Mouse (Mus musculus) thymus, postnatal 14 days (tissue): ENCODE measurements around the gene Rufy4.

ENCODE experiments used
- DNase-seq: peaks from one replicate; pipeline ENCODE4 v3.0.0; 2021

Rufy4 gene

DNA sequence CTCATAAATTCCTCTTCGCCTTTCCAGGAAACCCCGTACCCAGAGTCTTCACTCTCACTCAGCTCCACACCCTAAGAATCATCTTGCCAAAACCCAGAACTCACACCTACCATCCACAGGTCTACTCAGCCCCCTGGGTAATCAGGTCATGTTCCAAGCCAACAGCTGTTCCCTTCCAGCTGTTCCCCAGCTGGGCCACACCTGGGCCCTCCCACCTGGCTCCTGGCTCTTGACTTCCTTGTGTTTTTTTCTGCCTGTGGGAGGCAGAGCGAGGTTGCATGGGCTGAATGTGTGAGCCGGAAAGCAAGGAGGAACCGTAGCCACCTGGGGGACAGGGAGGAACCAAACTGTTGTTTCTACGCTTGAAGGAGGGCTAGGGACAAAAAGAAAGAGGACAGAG lies 19.1 kb upstream of the Rufy4 start:
- no peak for DNase-seq

DNA sequence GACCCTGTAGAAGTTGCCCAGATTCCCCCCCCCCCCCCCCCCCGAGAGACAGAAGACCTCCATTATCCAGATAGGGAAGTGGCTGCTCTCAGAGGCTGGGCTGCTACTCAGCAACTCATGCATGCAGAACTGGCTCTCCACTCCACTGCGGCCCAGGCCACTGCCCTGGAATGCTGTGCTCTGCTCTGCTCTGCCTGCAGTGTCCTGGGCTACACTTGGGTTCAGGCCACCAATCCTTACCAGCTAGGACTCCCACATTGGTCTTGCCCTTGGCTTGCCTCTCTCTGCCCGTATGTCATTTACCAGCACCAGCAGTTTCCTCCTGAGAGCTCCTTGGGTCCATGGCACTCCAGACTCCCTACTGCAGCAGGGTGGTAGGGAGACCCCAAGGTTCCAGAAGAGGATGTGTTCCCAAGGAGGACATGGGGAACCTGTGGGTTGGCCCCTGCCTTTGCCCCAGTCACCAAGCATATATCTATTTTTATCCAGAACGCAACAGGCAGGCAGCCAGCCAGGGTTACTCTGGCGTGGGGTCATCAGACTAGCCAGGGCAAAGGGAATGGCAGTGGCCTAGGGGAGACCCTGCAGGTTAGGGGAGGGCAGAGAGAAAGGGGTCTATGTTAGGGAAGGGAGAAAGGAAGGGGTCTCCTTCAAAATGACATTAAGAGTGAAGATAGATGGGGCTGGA lies 17.3 kb upstream of the Rufy4 start:
- no peak for DNase-seq

DNA sequence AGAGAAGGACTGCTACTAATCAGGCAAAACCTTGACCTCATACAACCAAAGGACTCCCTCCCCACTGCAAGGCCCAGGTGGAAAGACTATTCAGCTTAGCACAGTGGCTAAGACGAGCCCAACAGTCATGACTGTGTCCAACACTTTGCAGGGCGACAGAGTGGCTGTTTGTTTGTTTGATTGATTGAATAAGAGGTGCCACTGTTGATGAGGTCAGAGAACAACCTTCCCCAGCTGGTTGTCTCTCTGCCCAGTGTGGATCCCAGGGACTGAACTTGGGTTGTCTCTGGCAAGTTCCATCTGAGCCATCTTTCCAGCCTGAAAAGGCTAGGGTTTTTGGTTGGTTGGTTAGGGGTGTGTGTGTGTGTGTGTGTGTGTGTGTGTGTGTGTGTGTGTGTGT lies 15.7 kb upstream of the Rufy4 start:
- no peak for DNase-seq

DNA sequence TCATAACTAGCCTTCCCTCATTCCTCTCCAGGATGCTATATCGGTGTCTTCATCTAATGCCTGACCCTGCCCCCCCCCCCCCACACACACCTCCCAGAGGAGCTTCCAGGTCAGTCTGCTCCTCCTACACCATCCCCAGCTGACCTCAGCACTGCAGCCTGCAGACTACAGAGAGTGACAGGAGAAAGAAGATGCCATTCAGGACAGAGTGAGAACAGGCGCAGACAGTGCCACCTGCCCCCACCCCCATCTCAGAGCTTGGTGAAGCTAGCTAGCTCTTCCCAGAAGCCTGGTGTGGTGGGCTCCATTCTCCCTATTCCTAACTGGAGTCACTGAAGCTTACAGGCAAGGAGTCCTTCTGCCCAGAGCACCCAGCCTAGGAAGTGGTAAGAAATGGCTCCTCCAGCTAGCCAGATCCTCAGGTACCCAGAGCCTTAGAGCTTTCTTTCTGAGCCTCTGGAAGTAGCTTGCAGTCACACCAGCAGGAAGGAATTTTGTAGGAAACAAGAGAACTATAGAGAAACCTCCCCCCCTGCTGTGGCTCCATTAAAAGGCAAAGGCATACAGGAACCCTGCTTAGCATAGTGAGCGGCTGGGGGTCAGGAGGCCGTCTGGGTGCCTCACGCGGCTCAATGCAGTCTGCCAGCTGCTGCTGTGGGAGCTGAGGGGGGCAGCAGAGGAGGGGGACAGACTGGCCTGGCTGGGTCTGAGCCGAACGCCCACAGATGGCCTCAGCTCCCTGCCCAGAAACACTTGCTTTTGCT lies 14.2 kb upstream of the Rufy4 start:
- DNase-seq: no peak

DNA sequence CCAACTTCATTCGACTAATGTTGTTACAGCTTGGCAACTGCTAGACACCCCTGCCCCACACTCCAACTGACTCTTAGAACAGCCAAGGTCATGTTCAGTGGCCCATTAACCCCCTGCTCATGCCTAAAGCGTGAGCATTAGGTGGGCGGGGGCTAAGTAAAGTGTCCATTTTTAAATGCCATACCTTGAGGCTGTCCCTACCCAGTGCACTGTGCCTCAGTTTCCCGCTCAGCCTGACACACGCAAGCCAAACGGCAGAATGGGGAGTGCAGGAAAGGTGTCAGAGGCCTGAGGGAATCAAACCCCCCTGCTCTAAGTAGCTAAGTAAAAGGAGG lies 13.7 kb upstream of the Rufy4 start:
- no peak for DNase-seq

DNA sequence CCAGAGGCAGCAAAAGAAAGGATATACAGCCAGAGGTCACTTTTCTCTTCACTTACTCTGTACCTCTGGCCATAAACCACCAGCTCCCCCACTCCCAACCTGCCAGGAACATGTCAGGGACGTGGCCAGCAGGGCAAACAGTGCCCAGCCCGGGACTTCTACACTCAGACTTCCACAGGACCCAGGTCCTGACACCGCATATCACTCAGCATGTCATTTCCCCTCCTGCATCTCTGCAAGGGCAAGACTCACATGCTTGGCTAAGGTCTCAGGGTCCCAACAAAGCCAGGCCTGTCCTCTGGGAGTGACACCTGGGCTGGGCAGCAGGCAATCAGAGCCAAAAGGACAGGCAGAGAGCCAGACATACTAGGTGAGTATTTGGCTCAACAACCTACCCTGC lies 12.3 kb upstream of the Rufy4 start:
- no peak for DNase-seq

DNA sequence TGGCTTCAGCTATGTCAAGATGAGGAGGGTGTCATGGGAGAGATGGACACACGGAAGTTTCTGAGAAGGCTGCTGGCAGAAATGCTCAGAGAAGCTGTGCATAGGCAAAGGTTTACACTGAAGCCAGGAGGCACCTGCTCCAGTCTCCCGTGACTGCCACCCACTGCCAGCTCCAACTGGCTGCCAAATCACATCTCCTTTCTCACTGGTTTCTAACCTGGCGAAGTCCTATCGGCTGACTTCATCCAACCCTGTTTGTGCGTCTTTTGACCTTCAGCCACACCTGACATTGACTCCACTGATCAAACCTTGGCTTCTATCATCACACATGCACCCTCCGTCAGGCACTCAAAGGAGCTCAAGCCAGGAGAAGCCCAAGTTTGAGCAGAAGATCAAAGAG lies 7.5 kb upstream of the Rufy4 start:
- no peak for DNase-seq

DNA sequence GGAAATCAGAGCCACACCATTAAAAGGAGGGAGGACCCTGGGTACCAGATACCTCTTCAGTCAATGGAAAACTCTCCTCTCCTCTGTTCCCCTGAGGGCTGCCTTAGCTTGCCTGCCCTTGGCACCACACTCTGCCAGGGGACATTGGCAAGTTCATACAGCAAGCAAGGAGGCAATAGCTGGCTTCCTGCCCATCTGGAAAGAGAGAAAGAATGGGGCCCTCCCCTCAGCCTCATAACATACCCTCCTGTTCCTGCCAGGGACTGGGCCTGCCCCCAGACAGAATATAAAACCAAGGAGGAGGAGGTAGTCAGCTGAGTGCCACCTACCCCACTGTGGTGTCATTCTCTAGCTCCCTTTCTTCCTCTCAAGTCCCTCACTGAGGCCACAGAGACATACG lies 6.2 kb upstream of the Rufy4 start:
- no peak for DNase-seq

DNA sequence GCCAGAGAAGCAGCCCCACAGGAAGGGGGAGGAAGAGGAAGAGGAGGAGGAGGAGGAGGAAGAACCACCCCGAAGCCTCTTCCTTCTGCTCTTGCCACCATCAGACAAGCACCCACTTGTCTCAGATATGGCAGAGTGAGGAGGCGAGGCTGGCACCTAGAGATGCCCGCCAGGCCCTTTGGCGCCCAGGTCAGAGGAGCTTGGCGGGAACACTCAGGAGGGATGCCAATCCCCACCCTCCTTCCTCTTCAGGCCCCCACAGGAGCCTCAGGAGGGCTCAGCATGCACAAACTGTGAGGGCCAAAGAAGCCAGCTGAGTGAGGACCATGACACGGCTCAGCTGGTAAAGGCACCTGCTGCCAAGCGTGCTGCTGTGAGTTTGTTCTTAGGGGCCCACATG lies 4.2 kb upstream of the Rufy4 start:
- no peak for DNase-seq

DNA sequence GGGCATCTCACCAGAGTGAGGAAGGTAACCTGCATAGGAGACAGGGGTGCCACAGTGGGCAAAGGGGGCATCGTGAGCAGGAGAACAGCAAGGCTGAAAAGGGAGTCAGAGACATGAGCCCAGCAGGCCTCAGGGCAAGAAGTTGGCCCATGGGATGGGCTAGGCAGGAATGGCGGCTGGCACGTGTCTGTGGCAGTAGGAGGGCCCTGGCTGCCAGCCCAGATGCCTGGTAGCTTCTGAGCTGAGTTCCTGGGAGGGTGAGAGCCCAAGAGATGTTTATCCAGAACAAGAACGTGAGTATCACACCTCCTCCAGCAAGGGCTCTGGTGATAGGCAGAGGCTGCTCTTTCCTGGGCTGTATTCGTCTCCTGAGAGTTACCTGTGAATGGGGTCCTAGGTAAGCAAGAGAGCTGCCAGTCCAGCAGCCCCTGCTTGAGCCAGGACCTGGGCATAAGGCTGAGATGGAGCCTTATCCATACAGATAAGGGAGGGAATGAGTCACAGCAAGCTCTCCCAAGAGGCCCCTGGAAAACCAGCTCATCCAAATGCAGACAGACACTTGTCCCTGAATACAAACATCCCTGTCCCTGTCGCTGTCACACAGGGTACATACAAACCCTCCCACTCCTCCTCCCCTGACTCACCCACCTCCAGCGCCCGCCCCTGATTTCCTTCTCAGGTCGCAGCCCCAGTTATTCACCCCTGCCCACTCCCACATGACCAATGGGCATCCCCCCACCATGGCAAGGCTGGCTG lies 3.3 kb upstream of the Rufy4 start:
- no peak for DNase-seq

DNA sequence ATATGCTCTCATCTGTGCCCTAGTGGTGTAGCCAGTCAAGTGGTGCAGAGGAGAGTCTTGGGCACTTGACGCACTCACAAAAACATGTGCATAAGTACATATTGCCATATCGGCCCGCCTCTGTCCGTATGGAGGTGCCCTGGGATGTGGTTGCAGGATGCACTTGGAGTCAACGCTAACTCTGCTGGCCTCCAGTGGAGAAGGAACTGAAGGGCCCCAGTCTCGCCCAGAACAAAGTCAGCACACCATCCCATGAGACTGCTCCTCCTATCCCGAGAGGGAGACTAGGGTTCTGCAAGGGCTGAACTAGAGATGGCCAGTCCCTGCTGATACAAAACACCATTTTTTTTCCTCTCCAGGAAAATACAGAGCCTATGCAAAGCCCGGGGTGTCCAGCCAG lies 2.1 kb upstream of the Rufy4 start:
- DNase-seq: no peak

DNA sequence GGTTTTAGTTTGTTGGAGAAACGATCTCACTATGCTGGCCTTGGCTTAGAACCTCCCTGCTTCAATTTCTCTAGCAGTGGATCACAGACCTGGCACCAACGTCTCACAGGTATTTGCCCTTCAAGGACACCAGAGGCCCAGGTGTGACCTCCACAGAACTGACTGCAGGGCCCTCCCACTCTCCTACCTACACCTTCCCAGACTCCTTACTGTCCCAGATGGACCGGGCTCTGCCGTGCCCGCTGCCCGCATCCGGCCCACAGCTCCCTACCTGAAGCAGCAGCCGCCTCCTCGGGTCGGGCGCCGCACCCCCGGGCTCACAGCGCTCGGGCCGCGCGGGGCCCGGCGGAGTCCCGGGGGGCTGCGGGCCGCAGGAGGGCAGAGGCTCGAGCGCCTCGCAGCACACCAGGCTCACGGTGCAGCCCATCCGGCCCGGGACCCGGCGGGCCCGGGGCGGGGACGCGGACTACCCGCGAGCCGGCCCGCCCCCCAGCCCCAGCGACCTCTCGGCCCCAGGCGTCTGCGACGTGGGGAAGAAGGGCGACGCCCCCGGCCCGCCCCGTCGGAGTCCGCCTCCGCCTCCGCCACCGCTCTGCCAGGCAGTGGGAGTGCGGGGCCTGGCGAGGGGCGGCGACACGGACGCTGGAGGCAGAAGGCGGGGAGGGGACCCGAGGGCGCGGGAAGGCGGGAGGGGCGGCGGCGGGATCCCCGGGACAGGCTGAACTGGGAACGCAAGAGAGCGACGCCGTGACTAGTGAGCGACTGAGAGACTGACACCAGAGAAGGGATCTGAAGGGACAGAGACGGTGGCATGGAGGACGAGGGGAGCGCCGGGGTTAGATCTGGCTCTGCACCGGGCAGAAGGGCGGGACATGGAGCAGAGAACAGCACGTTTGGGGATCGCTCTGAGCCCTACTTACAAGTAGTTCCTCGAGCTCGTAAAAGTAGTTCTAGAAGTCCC lies 1.0 kb upstream of the Rufy4 start, which contains the start of gene Tns1:
Tns1 (minus strand) TSS at position 429 of the 961 bp plus-strand sequence.
- peak; percentile 76 for DNase-seq

DNA sequence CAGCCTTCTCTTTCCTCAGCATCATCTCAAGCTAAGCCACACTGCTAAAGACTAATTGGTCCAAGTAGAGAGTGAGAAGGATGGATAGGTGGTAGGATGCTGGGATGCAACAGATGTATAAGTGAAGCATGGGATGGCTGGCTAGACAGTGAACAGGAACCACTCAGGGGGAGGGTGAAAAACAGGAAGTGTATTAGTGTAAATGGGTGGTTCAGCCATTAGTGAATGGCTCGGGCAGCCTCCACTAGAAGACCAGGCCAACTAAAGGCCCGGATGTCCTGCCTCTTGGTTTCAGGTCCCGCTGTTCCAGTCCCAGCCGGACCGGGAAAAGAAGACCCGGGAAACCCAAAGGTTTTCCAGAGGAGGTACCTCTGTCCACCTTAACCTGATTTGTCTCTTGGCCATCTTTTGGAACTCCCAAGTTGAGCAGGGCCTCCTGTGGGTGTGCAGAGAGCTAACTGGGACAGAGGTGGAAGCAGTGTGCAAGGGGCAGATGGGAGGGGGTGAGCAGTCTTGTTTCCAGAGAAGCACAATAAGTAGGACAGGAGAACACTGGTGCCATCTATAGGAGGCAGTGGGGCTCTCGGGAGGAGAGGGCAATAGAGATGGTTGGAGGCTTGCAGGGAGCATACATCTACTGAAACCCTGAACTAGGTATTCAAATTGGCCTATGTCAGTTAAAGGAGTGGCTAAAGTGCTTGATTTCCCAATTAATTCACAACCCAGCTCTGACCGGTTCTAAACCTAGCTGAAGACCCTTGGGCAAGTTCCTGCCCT lies 5.7 kb downstream of the Rufy4 start:
- DNase-seq: no peak

DNA sequence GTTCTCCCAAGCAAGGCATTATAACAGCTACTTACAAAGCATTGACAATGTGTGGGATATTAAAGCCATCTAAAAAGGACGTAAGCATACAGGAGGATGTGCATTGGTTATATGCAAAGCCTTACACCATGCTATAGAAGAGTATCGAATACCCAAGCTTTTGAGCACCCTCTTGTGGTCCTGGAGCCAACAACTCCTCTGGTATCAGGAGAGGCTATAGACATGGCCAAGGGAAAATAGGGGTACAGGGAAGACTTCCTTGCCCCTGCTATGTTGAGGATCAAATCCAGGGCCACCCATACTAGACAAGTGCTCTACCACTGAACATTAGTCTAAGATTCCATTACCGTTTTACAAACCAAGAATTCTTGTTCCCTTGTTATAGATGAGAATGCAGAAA lies 6.7 kb downstream of the Rufy4 start:
- no peak for DNase-seq

DNA sequence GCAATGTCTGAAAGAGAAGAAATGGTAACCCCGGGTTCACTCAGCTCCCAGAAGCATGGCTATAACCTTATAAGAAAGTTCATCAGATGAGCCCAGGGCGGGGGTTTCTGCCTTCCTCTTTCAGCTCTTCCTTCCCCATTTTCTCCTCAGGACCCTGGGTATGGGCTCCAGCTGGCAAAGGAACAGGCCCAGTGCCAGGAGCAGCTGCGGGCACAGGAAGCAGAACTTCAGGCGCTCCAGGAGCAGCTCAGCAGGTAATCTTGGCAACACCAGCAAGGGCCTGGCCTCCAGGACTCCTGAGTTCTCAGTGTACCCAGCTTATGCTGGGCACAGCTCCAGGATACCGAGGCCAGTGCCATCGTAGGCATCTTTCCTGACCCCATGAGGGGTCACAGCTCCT lies 8.6 kb downstream of the Rufy4 start:
- no peak for DNase-seq

DNA sequence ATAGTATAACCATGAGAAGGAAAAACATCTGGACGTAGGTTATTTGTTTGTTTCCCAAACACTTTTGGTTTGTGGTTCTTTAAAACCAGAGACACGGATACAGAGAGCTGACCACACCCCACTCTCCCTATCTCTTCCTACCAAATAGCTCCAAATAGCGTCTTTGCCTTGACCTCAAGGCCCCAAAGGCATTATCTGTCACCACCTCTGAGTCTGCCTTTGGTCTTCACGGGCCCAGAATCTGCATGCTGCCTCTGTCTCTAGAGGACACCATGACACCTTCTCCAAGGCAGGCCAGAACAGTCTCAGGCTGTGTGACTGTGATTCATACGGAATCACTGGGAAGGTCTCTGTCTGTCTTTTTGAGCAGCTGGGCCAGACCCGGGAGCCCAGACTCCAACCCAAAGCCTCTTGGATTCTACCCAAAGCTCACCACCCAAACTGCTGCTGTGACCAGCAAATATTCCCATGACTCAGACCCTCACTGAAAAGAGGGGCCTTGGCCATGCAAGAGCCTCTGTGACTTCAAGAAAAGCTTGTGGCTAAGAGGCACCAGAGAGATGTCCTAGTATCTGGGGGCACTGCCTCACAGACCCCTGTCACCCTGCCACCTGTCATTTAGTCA lies 10.1 kb downstream of the Rufy4 start:
- DNase-seq: no peak

DNA sequence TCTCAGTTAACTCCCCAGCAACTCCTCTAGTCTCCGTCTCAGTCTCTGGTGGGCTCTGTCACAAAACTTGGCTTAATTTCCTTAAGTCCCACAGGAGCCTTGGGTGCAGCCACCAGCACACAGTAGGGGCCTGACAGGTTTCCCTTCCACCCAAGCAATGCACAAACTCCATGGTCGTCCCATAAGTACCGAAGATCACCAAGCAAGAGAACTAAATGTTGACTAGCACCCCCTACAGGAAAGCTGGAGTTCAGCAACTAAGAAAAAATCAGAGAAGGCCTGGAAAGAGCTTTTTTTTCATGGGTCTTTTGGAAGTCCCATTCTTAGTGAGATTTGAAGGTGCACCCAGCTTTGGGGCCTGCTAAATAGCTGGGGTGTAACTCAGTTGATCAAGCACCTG lies 14.1 kb downstream of the Rufy4 start:
- DNase-seq: no peak

DNA sequence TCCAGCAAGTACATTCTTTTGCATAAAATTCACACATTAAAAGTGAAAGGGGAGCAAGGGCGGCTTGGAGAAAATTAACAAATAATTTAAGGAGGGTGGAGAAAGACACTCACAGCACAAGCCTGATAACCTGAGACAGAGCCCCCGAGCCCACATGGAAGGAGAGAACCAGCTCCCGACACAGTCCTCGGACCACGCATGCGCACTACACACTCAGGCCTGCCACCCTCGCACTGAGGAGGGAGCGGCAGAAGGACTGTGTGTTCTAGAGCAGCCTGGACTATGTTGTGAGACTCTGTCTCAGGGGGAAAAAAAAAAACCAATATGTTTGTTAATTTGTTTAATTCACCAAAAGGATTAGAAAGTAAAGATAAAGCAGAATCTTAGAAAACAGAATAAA lies 16.4 kb downstream of the Rufy4 start:
- DNase-seq: no peak

DNA sequence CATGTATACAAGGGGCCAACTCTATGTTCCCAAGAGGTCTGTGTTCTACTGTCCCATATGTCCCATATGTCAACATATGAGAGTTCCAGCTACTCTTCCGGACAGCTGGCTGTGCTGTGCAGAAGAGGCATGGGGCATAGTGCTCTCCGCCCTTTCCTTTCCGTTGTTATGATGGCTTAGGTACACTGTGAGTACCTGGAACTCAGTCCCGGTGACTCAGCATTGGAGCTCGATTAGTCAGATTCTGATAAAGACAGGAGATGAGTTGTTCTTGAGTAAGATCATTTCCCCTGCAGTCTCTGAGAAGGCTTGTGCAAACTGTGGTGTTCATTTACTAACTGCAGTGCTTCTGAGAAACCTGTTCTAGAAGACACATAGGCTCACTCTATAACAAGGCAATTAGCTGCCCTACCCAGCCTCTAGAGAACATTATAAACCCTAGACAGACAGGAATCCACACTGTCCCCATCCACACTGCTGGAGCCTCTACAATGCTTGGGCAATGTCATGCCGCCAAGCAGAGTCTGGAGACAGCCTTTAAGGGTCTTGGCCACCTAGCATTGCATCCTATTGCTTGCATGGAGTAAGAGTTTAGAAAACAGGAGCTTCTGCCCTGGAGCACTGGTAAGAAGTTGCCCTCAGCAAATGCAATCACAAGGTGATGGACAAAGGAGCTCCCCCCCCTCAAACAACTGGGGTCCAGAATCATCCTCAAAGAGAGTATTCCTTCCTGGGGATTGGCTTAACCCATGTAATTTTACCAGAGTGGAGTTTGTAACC lies 24.0 kb downstream of the Rufy4 start:
- no peak for DNase-seq

DNA sequence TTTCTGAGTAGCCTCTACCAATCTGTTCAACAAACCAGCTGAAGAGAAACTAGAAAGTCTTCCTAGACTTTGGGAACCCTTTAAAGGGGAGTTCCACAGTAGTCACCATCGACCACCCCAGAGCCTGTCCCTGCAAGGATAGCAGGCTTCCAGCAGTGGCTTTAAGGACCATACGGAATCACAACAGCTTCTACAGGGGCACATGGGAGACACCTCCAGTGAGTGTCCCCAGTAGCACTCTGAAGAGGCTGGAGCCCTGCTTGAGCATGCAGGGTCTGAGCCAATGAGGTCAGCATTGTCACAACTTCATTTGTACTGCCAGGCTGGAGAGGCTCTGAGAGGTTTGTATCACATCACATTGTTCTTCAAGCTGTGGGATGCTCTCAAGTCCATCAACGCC lies 24.8 kb downstream of the Rufy4 start:
- no peak for DNase-seq

DNA sequence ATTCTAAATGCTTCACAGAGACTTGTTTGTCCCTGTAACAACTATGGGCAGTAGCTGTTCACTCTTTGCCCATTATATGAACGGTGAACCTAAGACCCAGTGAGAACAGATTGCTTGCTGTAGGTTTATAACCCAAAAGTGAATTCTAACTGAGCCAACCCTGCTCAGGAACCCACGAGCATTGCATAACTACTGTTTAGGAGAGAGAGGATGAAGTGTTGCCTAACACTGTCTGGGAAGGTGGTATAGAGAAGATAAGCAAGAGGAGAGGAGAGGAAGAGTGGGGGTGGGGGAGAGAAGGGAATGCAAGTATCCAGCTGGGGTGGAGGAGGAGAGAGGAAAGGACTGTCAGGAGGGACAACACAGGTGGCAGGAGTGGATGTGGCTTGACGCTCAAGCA lies 25.8 kb downstream of the Rufy4 start:
- no peak for DNase-seq
